Comparison of ENCODE assay signal across 25 mouse cellular contexts in genomic region chr10:51181752-51182151, GRCm38 (mm10).
A peak's percentile ranks its signal among the peaks of the same experiment; 100 is the strongest.
DNase-seq lines count a peak whose midpoint lies in the region; ATAC-seq and TF ChIP-seq lines count a peak whose summit lies in the region.
"Had no signal": no experiment of that assay in that cellular context is flagged by ENCODE, and none has a peak within 500 bp of the region (broad histone marks: within the 10 kb centered on the region; RNA-seq: fewer than 3 reads in every experiment).

No protein-coding gene starts in this region.

- no peaks in the 10 kb centered on the region for H3K36me3 ChIP-seq in splenic B cell, adult 2 months (ENCODE audit: control insufficient read depth, insufficient read depth, low read length, poor library complexity, severe bottlenecking)
- H3K36me3 ChIP-seq: embryonic facial prominence, embryonic 13.5 days; embryonic facial prominence, embryonic 15.5 days; forebrain, embryonic 10.5 days; forebrain, embryonic 12.5 days; G1E had no signal

- peak; percentile 23; the same call in 1 of the 2 replicates for ATAC-seq in megakaryocyte progenitor cell, adult 5-6 weeks (replicated peaks; ENCODE audit: poor library complexity)
- ATAC-seq: activated CD4-positive, CD25-positive, alpha-beta regulatory T cell, adult 4 months; forebrain, embryonic 14.5 days; forebrain, embryonic 16.5 days; Patski had no signal

- no peak overlapping the region for H3K27ac ChIP-seq in gastrocnemius, adult 2 months
- H3K27ac ChIP-seq: embryonic facial prominence, embryonic 13.5 days; embryonic facial prominence, embryonic 15.5 days; forebrain, embryonic 10.5 days; forebrain, embryonic 12.5 days had no signal

- H3K27me3 ChIP-seq in splenic B cell, adult 2 months (ENCODE audit: control insufficient read depth, insufficient read depth, low read length, poor library complexity, severe bottlenecking), result no peaks in the 10 kb centered on the region
- H3K27me3 ChIP-seq: embryonic facial prominence, embryonic 13.5 days; embryonic facial prominence, embryonic 15.5 days; forebrain, embryonic 12.5 days had no signal

- TF ChIP-seq CTCF in gastrocnemius, adult 2 months (IDR thresholded peaks at IDR 0.05), result no peak

- intact Hi-C loops in gastrocnemius, adult 2 months (cut with DNase I), result no loop called here

- peak; percentile 74 for DNase-seq in A20 (ENCODE audit: low read depth, low spot score)
- DNase-seq in splenic B cell, adult 2 months (ENCODE audit: low read depth, low spot score), result peak; percentile 28
- DNase-seq in urinary bladder, postnatal 4 days (ENCODE audit: low spot score in 2 of 2), result no peak
- no peak for DNase-seq in gastrocnemius, adult 2 months
- DNase-seq in heart, adult 9 months (ENCODE audit: low spot score in 2 of 2), result no peak
- DNase-seq: adrenal gland, adult 8-10 months; adrenal gland, postnatal 14 days; adrenal gland, postnatal 36 days; cerebellum, adult 18-20 months; cerebellum, adult 8-10 months; cerebellum, adult 9-11 months; cerebellum, postnatal 14 days; cerebellum, postnatal 36 days; embryo, embryonic 11 days had no signal

- H3K4me3 ChIP-seq in gastrocnemius, adult 2 months, result no peak overlapping the region
- H3K4me3 ChIP-seq: embryonic facial prominence, embryonic 13.5 days; embryonic facial prominence, embryonic 15.5 days; erythroblast, embryonic 14.5 days; forebrain, embryonic 10.5 days; forebrain, embryonic 12.5 days had no signal

Comparison
In these comparisons a context has a peak if more than half of its experiments do, and no peak if none do; other contexts are left out.
1. DNase-seq: peak in A20 (single experiment) and splenic B cell, adult 2 months (single experiment); none in urinary bladder, postnatal 4 days (0 of 2), gastrocnemius, adult 2 months (single experiment) and heart, adult 9 months (0 of 2).